Mouse (Mus musculus) frontal cortex, postnatal 10 days (tissue): ENCODE results near the gene Lrp1.

Experiments
- DNase-seq, 2 experiments: peaks; one replicate each; pipeline ENCODE4 v3.0.0; 2022; ENCODE audit warnings: low spot score in 2 of 2, mixed read lengths in 1 of 2

The Lrp1 gene

DNA sequence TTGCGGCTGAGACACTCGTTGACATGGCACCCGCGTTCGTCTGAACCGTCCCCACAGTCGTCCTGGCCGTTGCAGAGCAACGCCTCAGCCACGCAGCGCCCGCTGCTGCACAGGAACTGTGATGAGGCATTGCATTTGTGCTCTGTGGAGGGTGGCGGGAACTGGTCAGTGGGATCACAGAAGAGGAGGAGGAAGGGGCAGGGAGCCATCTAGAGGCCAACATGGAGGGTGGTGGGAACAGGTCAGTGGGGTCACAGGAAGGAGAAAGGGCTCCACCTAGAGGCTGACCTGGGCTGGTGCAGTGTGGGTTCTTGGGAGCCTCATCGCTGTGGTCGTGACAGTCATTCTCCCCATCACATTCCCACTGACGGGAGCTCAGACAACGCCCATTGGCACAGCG lies 65.2 kb downstream of the Lrp1 start:
- no peak for DNase-seq

DNA sequence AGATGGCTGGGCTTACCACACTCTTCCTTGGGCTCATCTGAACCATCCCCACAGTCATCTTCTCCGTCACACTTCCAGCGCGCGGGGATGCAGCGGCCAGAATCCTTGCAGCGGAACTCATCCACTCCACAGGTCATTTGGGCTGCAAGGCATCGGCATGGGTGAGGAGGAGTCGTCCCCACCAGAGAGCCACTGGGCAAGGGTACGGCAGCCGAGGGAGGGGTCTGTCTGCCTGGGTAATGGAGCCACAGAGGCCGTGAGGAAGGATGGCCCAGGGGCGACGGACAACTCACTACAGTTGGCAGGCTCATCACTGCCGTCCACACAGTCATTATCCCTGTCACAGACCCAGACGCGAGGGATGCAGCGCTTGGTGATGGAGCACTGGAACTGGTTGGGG lies 71.1 kb downstream of the Lrp1 start:
- no peak for DNase-seq

DNA sequence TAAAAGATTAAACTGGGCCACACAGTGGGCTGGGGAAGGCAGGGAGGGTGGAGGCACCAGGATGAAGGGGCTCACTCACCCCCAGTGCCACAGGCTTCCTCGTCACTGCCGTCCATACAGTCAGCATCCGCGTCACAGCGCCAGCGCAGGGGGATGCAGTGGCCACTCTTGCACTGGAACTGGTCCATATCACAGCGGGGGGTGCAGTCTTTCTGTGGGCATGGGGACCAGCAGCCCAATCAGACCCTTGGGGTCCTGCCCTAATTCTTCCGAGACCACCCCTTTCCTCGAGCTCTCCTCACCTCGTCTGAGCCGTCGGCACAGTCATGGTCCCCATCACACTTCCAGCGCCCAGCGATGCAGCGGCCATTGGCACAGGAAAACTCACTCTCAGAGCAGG lies 72.7 kb downstream of the Lrp1 start:
- DNase-seq, result no peak

GRCm38 (mm10) chr10:127546505-127546904 lies 74.4 kb downstream of the Lrp1 start:
- DNase-seq, result no peak

GRCm38 (mm10) chr10:127544375-127544774 lies 76.6 kb downstream of the Lrp1 start:
- DNase-seq, result no peak

- DNase-seq, result no peak
These were observed 77.0 kb downstream of the Lrp1 start for GRCm38 (mm10) chr10:127543916-127544315.

DNA sequence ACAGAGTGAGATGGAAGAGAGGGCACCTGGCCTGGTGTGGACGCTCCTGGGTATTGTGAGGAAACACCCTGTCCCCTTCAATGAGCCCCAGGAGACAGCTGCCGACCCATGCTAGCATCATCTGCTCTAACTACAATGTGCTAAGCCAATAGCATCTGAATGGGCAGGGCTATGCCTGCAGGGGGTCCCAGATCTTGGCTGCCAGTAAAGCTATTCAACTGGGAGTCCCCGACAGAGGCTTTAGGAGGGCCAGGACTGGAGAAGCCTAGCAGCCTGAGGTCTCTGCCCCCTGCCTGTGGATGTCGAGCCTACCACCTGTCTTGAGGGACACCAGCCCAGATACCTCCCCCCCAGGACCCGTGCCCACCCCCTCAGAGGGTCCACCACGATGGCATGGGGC lies 78.2 kb downstream of the Lrp1 start:
- no peak for DNase-seq

DNA sequence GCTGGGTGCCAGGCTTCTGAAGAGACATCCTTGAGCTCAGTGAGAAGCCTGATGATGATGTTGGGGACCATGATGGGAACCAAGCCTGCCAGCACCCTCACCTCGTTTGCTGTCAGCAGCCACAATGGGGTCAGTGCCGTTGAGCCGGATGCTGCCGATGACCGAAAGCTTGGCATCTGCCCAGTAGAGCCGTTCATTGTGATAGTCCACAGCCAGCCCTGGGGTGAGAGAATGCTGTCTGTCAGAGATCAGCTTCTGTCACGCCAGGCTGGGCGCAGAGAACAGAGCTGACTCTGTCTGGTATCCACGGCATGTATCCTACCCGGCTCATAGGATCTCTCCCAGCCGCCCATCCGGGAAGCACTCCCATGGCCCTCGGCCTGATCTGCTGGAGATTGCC lies 78.9 kb downstream of the Lrp1 start:
- DNase-seq, result no peak

DNA sequence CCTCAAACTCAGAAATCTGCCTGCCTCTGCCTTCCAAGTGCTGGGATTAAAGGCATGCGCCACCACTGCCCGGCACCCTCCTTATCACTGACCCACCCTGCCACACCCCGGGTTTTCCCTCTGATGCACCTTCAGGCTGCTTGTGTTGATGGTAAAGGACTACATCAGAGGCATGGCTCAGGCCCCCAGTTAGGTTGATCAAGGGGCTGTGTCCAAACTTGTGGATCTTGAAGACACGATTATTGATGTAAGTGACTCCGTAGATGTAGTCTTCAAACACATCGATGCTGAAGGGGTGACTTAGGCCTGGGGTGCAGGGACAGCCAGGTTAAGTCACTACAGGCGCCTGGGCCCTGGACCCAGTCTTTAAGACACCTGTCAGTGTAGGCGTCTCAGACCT lies 79.4 kb downstream of the Lrp1 start:
- DNase-seq, result no peak

DNA sequence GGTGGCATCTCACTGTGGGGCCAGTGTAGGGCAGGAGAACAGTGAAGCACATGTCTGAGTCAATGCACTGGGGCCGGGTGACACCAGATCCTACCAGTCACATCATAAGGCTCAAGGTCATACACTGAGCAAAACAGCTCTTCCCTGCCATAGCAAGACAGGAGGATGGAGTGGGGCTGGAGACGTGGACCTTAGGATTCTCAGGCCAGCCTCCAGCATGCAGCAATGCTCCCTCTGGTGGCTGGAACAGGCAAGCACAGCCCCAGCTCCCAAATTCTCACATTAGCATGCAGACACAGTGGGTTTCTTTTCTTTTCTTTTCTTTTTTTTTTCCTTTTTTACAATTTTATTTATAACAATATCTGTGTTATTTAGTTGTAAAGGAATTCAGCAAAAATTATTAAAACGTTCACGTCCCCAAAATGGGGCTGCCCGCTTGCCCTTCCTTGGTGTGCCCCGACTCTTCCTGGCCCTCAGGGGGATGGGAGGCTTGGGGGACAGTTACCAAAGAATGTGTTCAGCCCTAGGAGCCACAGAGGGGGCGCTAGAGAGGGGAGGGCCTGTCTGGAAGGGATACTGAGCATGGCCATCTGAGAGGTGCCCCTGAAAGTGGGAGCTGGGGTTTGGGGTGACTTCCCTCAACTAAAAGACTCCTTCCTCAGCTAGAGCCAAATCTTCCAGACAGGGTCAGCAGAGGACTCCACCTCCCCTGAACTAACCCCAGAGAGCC lies 82.9 kb downstream of the Lrp1 start:
- DNase-seq, result peak; percentile 67 to 82

- no peak for DNase-seq
These were observed 84.2 kb downstream of the Lrp1 start for GRCm38 (mm10) chr10:127536586-127537314.

GRCm38 (mm10) chr10:127534929-127535384 lies 86.0 kb downstream of the Lrp1 start:
- DNase-seq, result no peak

DNA sequence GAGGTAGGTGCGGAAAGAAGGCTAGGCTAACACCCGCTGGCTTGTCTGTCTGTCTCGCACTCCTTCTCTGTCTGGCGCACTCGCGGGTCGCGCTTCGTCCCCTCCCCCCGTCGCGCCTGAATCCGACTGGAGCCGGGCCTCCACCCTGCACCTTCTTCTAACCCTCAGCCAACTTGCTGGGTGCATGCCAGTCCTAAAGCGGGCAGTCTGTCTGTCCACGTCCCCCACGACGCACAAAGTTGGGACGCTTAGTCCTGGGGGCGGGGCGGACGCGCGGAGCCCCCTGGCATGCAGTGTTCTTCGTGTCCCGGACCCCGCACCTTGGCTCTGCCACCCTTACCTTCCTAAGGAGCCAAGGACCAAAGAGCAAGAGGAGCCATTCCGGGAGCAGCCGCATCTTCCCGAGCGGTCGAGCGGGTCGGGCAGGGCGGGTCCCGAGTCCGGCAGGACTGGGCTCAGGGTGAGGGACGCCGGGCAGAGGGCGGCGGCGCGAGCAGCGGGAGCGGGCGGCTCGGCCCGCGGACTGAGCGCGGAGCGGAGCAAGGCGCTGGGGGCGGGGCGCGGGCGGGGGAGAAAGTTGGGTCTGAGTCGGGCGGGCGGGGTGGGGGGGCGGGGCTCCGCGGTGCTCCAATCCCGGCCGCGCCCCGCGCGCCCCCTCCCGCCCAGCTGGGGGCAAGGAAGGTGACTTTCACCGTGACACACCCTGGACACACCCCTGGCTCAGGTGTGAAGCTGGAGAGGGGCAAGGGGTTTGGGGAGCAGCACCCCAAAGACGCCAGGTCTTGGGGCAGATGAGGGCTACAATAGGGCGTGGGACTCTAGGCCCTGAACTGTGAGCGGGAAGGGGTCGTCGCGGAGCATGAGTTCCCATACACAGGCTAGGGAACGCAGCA lies 86.7 kb downstream of the Lrp1 start, which contains the start of gene Nxph4:
TSS of gene Nxph4 (minus strand) at position 524 of the 893 bp plus-strand sequence.
- DNase-seq, result no peak

- no peak for DNase-seq
These were observed 89.4 kb downstream of the Lrp1 start for GRCm38 (mm10) chr10:127531548-127531947.

GRCm38 (mm10) chr10:127530945-127531344 lies 90.0 kb downstream of the Lrp1 start:
- no peak for DNase-seq

DNA sequence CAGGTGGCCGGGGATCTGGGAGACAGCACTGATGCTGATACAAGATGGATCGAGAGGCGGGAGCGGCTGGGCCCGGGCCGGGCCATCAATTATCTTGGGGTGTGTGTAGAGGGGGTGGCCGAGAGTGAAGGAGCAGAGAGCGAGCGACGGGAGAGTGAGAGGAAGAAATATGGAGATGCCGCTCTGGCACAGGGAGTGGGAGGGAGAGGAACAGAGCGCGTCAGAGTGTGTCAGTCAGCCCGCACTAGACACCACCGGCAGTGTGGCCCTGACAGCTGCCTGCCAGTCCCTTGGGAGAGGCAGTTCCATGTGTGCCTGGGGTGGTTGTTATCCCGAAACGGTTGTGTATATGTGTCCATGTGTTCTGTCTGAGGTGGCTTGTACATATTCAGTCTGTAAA lies 93.5 kb downstream of the Lrp1 start:
- DNase-seq, result no peak

DNA sequence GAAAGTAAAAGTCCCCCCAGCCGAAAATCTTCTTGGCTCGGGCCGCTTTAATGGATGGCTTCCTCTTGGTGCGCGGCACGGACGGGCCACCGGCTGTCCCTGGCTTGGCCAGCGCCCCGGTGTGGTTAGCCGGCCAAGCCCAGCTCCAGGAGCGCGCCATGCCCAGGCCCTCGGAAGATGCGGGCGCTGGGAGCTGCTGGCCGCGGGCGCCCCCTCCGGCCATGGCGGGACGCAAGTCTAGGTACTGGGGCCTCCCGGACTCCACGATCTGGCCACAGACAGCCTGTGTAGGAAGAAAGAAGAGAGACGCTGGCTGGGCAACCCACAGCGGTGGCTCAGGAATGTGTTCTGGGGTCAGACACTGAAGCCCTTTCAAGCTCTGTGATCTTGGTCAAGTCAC lies 94.3 kb downstream of the Lrp1 start:
- no peak for DNase-seq

DNA sequence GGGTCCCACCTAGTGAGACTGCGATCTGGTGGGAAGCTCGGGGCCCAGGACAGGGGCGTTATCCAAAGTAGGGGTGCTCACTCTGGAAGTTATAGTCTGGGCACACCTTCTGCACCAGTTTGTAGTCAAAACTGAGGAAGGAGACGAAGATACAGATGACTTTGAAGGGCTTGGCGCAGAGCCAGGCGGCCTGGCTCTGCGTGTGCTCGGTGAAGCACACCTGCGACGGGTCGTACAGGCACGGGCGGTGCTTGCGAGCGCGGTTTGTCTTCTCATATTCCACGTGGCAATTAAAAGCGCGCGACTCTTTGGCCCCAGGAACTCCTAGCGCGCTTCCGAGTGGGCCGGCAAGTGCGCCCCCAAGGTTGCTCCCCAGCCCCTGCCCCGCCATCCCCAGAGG lies 94.9 kb downstream of the Lrp1 start:
- no peak for DNase-seq

- no peak for DNase-seq
These were observed 96.2 kb downstream of the Lrp1 start for GRCm38 (mm10) chr10:127524646-127525255.

DNA sequence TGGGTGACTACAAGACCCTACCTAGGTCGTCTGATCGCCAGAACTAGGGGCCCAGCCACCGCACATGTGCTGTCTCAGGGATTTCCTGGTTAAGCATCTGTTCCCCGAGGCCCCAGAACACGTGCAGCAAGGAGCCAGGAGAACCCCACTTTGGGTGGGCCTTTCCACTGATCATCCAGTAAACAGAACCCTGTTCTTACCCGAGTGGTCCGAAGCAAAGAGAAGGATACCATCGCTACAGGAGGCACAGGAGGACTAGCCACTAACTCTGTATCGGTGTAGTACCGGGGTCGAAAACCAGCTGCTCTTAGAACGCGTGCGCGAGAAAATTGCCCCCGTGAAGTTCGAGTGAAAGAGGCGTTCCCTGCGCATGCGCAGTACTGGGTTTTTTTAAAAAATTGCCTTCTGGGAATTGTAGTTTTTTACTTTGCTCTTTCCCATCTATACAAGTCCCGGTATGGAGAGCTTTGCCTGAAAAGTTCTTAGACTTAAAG lies 98.8 kb downstream of the Lrp1 start, which contains the start of gene Shmt2:
TSS of gene Shmt2 (minus strand) at position 357 of the 494 bp plus-strand sequence.
- DNase-seq, result peak; percentile 74 to 82

DNA sequence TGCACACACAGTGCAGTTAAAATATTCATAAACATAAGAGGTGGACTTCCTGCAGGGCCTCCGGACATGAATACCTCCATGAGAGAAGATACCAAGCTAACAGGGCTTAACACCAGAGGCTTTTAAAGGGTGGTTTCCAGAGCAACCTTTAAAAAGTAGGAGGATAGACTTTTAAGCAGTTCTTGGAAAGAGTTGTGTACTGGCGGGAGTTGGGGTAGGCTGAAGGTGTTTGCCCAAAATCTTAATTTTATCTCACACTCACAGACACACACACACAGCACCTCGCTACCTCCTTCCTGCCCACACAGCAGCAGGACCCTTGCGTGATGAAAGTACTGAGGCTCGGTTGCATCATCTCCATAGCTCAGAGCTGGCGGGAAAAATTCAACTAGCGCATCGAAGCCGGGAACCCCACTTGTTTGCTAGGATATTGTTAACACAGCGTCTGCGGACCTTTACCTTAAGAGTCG lies 99.3 kb downstream of the Lrp1 start:
- DNase-seq, result no peak
